Mouse (Mus musculus) frontal cortex, postnatal 10 days (tissue): Measurements from ENCODE around the gene Zfp273.
A peak's percentile ranks its signal among the peaks of the same experiment; 100 is the strongest.
"Not testable (repeated sequence)": the region's sequence is repeated elsewhere in the genome, so short reads cannot be mapped to it uniquely, and the experiment has no call there.

Experiments used
- DNase-seq, 2 experiments: peaks; one replicate each; pipeline ENCODE4 v3.0.0; 2022; ENCODE audit warnings: low spot score in 2 of 2, mixed read lengths in 1 of 2

Zfp273 gene

DNA sequence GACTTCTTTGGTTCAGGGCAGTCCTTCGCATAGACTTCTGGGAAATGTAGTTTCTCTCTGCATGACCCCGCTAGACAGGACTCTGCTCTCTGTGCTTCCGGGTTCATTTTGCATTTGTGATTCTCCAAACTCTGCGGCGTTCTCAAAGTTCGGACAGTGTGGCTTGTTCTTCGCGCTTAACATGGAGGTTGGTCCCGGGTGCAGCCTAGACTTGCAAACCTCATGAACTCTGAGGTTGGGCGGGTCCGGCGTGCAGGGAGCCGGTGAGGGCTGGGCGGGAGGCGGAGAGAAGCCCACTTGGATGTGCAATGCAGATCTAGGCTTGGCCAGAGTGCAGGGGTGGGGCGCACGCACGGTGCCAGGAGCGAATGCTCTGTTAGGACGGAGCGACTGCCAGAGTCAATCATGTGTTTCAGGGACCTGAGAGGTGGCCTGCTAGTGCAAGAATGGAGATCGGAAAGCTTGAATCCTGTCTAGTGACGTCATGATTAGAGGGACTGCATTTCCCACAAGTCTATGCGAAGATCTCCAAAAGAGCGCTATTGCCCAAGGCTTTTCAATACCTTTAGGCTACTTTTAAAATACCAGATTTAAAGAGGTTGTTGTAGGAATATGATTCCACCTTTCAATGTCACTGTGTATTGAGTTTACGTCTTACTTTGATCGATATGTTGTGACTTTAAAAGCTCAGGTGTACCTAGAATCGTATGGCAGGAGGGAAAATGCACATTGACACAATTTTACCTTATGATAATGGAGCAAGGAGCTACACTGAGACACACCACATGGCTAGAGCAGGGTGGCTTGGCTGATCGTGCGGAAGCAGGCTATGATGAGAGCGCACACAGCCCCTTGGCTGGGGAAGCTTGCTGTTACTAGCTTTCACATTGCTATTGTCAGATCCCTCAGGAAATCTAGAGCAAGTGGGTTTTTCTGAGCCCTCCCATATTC lies at the start of gene Zfp273:
Zfp273 (plus strand) TSS at position 31 of the 951 bp plus-strand sequence.
- DNase-seq: peak; percentile 54 to 70

DNA sequence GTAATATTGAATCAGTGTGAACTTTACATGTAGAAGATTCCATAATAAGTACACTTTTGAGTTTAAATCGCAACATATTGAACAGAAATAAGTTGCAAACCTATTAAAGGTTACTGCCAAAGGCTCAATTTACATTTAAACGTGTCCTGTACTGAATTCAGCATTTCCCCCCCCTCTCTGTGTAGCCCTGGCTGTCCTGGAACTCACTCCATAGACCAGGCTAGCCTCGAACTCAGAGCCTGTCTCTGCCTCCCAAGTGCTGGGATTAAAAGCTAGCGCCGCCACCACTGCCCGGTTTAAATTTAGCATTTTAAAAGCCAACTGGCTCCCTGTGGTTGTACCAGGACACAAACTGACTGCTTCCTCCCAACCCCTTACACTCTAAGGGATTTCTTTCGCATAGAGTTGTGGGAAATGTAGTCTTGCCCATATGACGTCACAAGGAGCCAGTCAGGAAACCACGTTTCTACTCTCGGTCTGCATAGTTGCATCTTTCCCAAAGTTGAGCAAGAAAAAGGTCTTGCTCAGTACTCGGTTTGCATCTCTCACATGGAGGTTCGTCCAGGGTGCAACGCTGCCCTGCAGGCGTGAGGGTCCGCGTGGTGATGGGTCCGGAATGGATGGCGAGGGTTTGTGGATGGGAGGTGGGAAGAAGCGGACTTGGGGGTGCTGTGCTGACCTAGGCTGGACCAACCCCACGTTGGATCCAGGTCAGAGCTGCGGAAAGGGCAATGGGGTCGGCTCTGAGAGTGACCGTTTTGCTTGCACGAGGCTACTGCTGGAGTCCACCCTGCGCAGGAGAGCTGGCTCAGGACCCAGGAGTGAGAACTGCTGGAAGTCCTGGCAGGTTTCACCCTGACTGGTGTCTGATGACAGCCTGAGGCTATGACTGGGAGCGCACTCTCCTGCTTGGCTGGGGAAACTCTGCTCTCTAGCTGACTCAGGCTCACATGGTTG lies 34.0 kb upstream of the Zfp273 start, which contains the start of gene Zfp493:
Zfp493 (plus strand) TSS at position 429 of the 957 bp plus-strand sequence.
- DNase-seq: peak; percentile 26 to 55

DNA sequence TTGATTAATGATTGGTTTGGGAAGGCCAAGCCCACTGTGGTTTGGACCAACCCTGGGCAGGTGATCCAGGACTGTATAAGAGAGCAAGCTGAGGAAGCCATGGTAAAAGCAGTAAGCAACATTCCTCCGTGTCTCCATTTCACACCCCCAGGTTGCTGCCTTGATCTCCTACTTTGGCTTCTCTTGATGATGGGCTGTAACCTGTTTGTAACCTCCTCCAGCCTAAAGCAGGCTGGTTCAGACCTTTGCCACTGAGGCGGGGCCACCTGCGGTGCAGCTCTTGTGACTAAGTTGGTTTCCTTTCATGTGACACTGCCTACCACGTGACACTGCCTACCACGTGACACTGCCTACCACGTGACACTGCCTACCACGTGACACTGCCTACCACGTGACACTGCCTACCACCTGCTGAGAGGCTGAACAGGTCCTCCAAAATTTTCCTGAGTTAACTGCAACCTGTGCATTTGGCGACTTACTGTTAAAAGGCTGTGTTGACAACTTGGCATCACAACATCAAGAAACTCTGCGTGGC lies 21.6 kb upstream of the Zfp273 start:
- DNase-seq: no peak

DNA sequence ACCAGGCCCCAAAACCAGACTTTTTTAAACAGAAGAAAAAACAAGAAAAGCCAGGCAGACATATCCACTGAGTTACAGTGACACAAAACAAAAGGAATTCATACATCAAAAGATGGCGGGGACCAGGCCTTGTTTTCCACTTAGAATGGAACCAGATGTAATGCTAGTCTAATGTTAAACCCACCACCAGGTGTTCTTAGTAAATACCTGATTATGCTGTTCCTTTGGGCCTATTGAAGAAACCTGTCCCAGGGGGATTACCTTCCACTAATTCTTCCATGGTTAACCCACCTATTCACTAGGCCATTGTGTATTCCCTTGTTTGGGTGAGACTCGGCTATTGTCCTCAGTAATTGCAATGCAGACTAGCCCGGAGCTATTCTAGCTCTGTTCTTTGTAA lies 14.9 kb upstream of the Zfp273 start:
- DNase-seq: no peak

DNA sequence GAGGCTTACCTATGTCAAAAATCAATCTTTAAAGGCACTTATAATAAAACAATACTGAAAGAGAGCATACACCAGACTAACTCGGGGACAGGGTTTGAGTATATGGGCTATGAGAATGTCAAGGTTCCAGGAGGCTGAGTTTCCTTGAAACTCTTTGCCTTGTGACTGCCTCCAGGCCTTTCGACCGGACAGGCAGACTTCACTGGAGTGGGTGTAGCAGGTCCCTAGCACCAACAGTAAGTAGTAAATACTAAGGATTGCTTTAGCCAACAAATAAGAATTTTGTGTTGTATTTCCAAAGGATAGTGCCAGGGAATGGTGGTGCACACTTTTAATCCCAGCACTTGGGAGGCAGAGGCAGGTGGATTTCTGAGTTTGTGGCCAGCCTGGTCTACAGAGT lies 14.4 kb upstream of the Zfp273 start:
- not testable (repeated sequence) for DNase-seq

DNA sequence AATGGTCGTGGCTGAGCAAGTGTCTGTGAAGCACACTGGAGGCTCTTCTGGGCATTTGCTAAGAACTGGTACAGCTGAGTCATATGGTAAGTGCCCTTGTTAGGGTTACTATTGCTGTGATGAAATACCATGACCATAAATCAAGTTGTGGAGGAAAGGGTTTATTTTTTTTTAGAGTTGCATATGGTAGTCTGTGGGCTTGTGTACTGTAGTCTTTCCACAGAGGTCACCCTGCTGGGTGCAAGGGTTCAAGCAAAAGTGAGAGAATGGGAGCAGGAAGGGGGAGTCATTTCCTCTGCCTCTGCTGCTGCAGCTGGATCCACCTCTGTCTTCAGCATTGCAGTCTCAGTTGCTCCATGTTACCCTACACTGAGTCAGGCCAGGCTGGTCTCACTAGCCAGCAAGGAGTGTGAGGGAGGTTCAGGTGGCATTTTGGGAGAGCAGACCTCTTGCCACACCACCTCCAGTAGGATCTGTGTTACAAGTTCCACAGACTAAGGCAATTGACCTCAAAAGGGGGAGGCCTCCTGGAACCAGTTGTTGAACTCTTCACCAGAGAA lies 1.8 kb upstream of the Zfp273 start:
- DNase-seq: no peak

DNA sequence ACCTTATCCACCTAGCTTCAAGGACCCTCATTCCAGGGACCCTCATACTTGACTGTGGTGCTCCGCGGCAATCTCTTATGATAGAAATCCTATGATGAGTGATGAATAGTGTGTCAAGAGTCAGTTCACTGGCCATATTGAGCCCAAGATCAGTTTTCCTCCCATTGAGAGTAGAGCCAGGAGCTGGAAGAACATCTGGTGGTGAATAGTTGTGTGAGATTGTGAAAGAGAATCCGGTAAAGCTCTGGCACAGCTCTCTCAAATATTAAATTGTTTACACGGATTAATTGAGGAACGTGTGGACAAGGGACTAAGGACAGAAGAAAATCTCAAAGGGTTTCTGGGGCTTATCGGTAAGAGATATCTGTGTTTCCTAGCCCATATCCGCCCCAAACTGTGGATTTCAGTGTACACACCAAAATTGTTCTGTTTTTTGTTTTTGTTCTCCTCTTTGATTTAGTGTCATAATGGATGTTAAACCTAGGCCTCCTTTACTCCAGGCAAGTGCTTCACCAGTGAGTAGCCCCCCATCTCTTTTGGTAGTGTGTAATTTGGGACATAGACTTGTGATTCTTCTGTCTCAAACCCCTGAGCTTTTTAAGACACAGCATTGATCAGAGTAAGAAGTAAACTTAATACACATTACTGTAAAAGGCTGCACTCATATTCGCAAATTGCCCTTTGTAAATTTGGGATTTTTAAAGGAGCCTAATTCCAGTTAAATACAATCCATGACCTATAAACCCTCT lies 405 bp upstream of the Zfp273 start:
- DNase-seq: no peak

DNA sequence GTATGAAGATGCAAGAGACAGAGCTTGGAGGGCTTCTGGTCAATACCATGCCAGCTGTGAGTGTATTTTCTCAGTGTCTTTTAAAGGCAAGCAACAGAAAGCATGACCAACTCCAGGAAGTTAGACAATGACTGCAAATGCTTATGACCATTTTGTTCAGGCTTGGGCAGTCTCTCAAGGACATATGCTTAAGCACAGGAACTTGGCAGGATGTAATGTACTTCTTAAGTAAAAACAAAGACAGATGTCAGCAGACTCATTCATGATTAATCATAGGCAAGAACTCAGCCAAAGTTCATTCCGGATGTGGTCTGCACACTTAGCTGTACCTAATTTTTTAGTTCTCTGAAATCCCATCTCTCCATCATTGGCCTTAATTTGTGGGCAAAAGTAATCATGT lies 5.1 kb downstream of the Zfp273 start:
- DNase-seq: no peak

DNA sequence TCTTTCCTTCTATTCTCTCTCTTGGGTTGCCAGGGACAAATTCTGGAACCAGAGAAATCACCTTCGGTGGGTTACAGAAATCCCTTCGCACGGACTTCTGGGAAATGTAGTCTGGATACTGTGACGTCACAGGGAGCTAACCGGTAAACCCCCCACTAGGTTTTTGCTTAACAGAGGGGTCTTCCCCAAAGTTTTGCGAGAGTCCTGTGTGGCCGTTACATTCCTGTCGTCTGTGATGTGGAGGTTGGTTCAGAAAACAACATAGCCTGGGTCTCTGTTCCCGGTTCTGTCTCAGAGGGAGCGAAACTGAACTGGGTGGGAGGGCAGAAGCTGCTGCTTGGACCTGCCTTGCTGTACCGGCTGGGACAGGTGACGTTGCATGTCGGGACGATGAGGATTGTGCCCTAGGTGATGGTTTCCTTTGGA lies 17.4 kb downstream of the Zfp273 start, which contains the start of gene Gm10037:
Gm10037 (plus strand) TSS at position 196 of the 426 bp plus-strand sequence.
- peak; percentile 34 to 55 for DNase-seq

DNA sequence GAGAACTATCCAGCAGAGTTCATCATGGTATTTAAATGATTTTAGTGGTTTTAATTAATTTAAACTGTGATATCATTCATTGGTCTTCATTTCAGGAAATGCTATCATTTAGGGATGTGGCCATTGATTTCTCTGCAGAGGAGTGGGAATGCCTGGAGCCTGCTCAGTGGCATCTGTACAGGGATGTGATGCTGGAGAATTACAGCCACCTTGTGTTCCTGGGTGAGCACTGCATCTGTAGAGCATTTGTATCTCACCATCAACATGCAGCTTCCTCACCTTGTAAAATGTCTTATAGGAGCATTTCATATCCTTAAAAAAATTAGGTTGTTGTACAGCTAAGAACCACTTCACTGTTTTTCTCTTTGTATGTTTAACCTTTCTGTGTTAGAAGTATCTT lies 19.6 kb downstream of the Zfp273 start:
- DNase-seq: not testable (repeated sequence)

DNA sequence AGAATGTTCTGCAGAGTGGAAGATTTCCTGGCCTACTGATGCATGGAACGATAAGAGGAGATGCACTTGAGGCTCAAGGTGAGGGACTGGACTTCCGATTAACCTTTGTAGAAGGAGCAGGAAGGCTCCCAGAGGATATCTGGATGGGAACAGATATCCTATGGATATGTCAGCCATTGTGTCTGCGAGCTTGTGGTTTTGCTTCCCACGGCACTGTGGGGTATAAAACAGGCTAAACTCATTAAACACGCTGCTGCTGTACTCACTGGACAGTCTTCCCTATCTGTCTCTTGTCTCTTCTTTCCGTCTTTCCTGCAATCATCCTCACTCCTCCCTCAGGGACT lies 30.2 kb downstream of the Zfp273 start:
- no peak for DNase-seq

DNA sequence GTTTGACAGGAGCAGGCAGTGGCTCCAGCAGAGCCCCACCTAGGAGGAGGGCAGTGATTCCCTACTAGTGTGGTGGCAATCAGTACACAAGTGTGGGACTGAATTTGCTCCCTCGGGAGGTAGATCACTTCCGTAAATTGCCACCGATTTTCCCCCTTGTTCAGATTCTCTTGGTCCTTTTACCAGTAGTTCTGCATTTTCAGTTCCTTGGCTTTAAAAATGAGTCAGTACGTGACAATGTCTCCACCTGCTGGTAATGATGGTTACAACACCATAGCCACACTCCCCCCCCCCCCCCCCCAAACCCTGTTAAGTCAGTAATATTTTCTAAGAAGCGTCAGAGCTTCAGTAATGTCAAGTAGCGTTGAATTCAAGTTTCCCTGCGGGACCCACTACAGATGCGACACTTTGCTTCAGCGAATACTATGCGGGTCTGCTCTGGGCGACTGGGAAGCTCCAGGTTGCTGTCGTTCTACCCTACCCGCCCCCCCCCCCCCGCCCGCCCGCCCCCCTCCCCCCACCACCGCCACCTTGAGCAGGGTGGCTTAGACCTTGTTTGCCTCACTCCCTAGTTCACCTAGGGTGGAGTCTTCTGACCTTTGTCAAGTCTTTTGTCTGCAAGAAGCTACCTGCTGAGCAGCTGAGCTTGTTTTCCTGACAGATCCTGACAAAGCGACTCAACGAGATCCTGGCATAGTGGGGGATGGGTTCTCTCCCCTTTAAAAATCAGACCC lies 30.7 kb downstream of the Zfp273 start:
- DNase-seq: peak in 1 of 2 experiments; percentile 33

DNA sequence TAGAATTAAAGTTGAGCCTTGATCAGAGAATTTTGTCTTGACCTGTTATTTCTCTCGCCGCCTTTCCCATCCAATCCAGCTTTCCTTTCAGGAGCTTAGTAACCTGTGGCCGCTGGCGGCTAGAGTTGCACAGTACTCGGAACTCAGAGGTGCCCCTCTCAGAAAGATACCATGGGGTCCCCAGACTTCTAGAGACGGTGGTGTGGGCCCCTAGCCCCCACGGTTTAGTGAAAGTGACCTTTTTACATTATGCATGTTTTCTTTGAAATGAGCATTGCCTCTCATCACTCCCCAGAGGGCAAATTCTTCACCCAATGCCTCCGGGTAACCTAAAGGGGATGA lies 31.3 kb downstream of the Zfp273 start:
- DNase-seq: peak in 1 of 2 experiments; percentile 6

DNA sequence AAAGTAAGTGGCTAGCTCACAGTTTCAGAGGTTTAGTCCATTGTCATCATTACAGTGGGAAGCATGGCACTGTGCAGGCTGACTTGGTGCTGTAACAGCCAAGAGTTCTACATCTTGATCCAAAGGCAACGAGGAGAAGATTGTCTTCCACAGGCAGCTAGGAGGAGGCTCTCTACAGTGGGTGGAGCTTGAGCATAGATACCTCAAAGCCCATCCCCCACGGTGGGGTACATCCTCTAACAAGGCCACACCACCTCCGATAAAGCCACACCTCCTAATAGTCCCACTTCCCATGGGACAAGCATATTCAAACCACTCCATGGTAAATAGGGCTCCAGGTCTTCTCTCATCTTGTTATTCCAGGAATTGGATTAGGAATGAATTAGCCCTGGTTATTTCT lies 36.8 kb downstream of the Zfp273 start:
- no peak for DNase-seq

DNA sequence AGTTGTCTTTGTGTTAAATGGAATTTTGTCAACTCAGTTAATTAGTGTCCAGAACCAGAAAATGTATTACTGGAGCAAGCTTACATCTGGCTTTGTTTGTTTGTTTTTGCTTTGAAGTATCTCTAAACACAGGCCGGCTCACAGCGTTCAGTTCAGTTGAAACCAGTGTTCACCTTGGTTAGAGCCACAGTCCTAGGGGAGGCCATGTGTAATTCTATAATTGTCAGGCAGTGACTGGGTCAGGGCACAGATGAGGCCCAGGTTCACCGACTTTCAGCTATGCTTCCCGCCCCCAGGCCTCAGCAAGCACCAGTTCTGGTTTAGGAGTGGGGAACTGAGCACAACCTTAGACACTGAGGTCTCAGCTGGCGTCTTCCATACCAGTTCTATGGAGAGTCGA lies 39.6 kb downstream of the Zfp273 start:
- no peak for DNase-seq

DNA sequence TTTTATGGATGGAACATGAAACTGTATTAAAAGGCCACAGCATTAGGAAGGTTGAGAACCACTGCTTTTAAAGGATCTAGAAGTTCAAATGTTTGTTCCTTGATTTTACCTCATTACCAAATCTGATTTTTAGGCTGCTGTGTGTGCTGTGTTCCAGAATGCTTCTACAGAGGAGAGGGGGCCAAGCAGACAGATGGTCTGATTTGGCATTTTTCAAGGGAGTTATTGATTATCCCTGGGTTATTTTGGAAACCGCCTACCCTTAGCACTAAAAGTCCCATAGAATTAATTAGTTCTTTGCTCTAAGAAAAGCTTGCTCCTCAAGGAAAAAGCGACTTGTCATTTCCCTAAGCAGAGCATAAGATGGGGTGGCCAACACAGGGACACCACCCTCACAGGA lies 40.4 kb downstream of the Zfp273 start:
- DNase-seq: no peak

DNA sequence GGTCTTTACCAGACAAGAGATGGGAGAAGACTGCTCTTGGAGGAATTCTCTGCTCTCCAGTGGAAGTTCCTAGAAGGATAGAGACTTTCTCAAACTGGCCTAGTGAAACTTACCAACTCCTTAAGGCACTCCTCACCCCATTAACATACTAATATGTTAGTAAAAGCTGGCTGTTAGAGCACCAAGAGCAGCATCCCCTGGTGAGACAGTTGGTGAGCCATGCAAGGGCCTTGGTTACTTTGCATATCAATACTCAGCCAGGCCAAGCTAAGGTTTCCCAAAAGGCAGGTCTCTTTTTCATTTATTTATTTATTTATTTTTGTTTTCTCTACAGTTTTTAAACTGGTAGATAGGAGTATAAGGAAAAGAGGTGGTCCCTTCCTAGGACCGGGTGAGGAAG lies 43.8 kb downstream of the Zfp273 start:
- DNase-seq: no peak

DNA sequence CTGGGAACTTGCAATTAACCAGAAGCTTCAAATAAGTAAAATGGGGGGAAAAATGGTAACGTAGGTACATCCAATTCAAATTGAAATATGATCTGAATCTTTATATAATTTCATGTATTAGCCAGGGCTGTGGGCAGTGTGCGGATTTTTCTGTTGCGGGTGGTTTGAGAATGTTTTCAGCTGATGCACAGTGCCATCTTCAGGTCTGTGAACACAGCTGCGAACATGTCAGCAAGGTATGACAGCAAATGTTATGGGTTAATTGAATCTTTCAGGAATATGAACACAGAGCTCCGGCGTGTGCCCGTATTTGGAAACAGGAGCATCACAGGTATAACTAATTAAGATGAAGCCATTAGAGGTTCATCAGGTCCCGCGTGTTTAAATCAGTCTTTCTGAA lies 49.0 kb downstream of the Zfp273 start:
- DNase-seq: no peak

DNA sequence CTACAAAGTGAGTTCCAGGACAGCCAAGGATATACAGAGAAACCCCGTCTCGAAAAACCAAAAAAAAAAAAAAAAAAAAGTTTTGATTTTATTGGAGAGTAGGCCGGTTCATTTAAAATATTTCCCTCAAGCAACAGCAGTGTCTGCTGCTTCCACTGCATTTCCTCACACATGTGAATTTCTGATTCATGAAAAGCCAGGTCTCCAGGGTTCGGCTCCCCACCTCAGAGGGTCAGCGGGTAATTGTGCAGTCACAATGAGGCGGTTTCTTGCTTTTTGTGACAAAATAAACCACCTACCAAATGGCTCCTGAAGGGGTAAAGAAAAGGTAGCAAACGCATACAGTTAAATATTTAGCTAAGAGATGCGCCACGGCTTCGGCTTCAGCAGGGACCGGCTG lies 49.5 kb downstream of the Zfp273 start, which contains the start of gene BC048507:
BC048507 (plus strand) TSS at position 301 of the 400 bp plus-strand sequence.
- DNase-seq: no peak

DNA sequence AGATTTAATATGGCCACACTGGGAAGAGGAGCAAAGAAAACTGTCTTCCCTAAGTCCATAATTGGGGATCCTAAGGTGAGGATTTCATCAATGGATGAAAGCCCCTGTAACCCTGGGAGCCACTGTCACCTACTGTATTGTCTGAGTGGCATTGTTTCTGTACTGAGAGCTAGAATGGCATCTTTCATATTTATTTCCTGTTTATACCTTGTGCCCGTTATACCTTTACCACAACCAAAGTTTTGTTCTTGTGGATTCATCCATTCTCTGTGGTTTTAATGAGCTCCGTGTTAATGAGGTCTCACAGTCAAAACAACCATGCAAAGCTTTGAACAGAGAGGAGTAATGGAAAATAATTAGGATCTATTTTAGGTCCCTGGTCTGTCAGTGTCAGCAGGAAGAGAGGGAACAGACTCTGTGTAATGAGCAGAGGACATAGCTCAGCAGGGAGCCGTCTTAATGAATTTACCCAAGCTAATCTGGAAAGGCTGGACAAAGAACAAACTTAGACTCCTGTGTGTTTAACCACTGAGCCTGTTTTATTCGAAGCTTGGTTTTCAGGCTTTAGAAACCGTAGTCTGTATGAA lies 51.3 kb downstream of the Zfp273 start:
- no peak for DNase-seq
